Mouse (Mus musculus) E14TG2a.4 (cell line): ENCODE results near the gene Rhbdl1.

Source experiments
- CTCF ChIP-seq: conservative IDR thresholded peaks from 2 replicates; pipeline ENCODE4 v1.5.1; 2014; ENCODE audit warnings: low read length
- NANOG ChIP-seq: IDR thresholded peaks from 2 replicates; pipeline ENCODE4 v1.6.1; 2014; ENCODE audit warnings: borderline replicate concordance, low read length, mixed read lengths
- POU5F1 ChIP-seq: IDR thresholded peaks from 2 replicates; pipeline ENCODE4 v1.6.1; 2014; ENCODE audit warnings: low read length, borderline replicate concordance

GRCm38 (mm10) chr17:25791843-25792527 lies 45.1 kb downstream of the Rhbdl1 start:
- TF ChIP-seq CTCF = no peak
- no peak for TF ChIP-seq NANOG
- no peak for TF ChIP-seq POU5F1
